Mouse (Mus musculus): ENCODE data around the gene Grcc10. TPM values are rescaled to one million over a fixed set of nuclear protein-coding genes. Genes with fewer than 3 reads are reported as not detected.
A peak's percentile ranks its signal among the peaks of the same experiment; 100 is the strongest.

The Grcc10 gene
- polyA plus RNA-seq, 1 experiment from 2014 or later: 623 TPM

- Histone ChIP-seq H3K9me3 (replicated peaks) (no peaks in the 10 kb centered on the region), H3K36me3 (no peaks in the 10 kb centered on the region), H3K27ac (replicated peaks) (no peak overlapping the region), H3K4me3 (replicated peaks) (no peak overlapping the region), H3K4me1 (peaks cover 13% of the 10 kb centered on the region), H3K27me3 (replicated peaks) (no peaks in the 10 kb centered on the region), H3K4me2 (no peak overlapping the region), H3K9ac (replicated peaks) (no peak overlapping the region)
- 93% methylated on average over 3 of the region's 3 CpGs for WGBS
- no peak for ATAC-seq (ENCODE audit: low FRiP score)
These were observed 50.7 kb downstream of the Grcc10 start for GRCm38 (mm10) chr6:124690517-124690916.

MicroRNA genes within 50 kb of the gene (microRNA counts, 519-probe panel; counts per million panel counts)
- microRNA mmu-miR-141: 2,238 counts per million, percentile 50 among the panel's probes with 10 or more counts
- 2,838 counts per million, percentile 67 among the panel's probes with 10 or more counts for microRNA mmu-miR-200c

Small RNAs within 50 kb of the gene (microRNA-seq; reads per million reads assigned to microRNA genes)
- 3.6 reads per million, percentile 14 among the genes with 10 or more reads in this experiment for gene Mir141
- gene Mir200c: 35.1 reads per million, percentile 39 among the genes with 10 or more reads in this experiment

Other genes starting within 250 kb of the Grcc10 start
- gene C1rl, start 248.3 kb downstream of the Grcc10 start, polyA plus RNA-seq (2015; fragmentation: Nextera tagmentation; extraction: Ambion mirVana): 0.40 and 0.69 TPM in 2 replicates
- 0.31 and 1.4 TPM in 2 replicates for gene C1ra, start 229.0 kb downstream of the Grcc10 start, polyA plus RNA-seq (2015; fragmentation: Nextera tagmentation; extraction: Ambion mirVana)
- gene C1s1, start 199.0 kb downstream of the Grcc10 start, polyA plus RNA-seq (2015; fragmentation: Nextera tagmentation; extraction: Ambion mirVana): 1.1 and 2.8 TPM in 2 replicates
- gene C1rb, start 171.1 kb downstream of the Grcc10 start, polyA plus RNA-seq (2015; fragmentation: Nextera tagmentation; extraction: Ambion mirVana): not detected in 2 replicates
- gene C1s2, start 105.3 kb downstream of the Grcc10 start, polyA plus RNA-seq (2015; fragmentation: Nextera tagmentation; extraction: Ambion mirVana): 0.20 TPM in 1 of 2 replicates, not detected in the other
- 47.2 and 56.6 TPM in 2 replicates for gene Lpcat3, start 78.3 kb downstream of the Grcc10 start, polyA plus RNA-seq (2015; fragmentation: Nextera tagmentation; extraction: Ambion mirVana)
- gene Emg1, start 29.2 kb downstream of the Grcc10 start, polyA plus RNA-seq (2015; fragmentation: Nextera tagmentation; extraction: Ambion mirVana): 99.9 and 132 TPM in 2 replicates
- gene Phb2, start 29.0 kb downstream of the Grcc10 start, polyA plus RNA-seq (2015; fragmentation: Nextera tagmentation; extraction: Ambion mirVana): 267 and 291 TPM in 2 replicates
- 4.8 and 24.7 TPM in 2 replicates for gene Ptpn6, start 2.7 kb downstream of the Grcc10 start, polyA plus RNA-seq (2015; fragmentation: Nextera tagmentation; extraction: Ambion mirVana)
- 0.17 TPM in 1 of 2 replicates, not detected in the other for gene Gm45234, start 14.6 kb upstream of the Grcc10 start, polyA plus RNA-seq (2015; fragmentation: Nextera tagmentation; extraction: Ambion mirVana)
- gene Atn1, start 15.2 kb upstream of the Grcc10 start, polyA plus RNA-seq (2015; fragmentation: Nextera tagmentation; extraction: Ambion mirVana): 23.1 and 24.0 TPM in 2 replicates
- gene Eno2, start 28.3 kb upstream of the Grcc10 start, polyA plus RNA-seq (2015; fragmentation: Nextera tagmentation; extraction: Ambion mirVana): 197 and 226 TPM in 2 replicates
- 1.5 and 1.7 TPM in 2 replicates for gene Lrrc23, start 38.4 kb upstream of the Grcc10 start, polyA plus RNA-seq (2015; fragmentation: Nextera tagmentation; extraction: Ambion mirVana)
- gene Spsb2, start 67.3 kb upstream of the Grcc10 start, polyA plus RNA-seq (2015; fragmentation: Nextera tagmentation; extraction: Ambion mirVana): 7.9 and 9.2 TPM in 2 replicates
- gene Tpi1, start 72.9 kb upstream of the Grcc10 start, polyA plus RNA-seq (2015; fragmentation: Nextera tagmentation; extraction: Ambion mirVana): 481 and 545 TPM in 2 replicates
- 190 and 199 TPM in 2 replicates for gene Usp5, start 88.1 kb upstream of the Grcc10 start, polyA plus RNA-seq (2015; fragmentation: Nextera tagmentation; extraction: Ambion mirVana)
- gene Cdca3, start 88.2 kb upstream of the Grcc10 start, polyA plus RNA-seq (2015; fragmentation: Nextera tagmentation; extraction: Ambion mirVana): 23.7 and 52.8 TPM in 2 replicates
- gene Gnb3, start 98.9 kb upstream of the Grcc10 start, polyA plus RNA-seq (2015; fragmentation: Nextera tagmentation; extraction: Ambion mirVana): 0.69 and 0.70 TPM in 2 replicates
- 22.2 and 24.0 TPM in 2 replicates for gene P3h3, start 116.4 kb upstream of the Grcc10 start, polyA plus RNA-seq (2015; fragmentation: Nextera tagmentation; extraction: Ambion mirVana)
- gene Gpr162, start 122.6 kb upstream of the Grcc10 start, polyA plus RNA-seq (2015; fragmentation: Nextera tagmentation; extraction: Ambion mirVana): 28.9 and 33.8 TPM in 2 replicates
- 0.17 and 0.61 TPM in 2 replicates for gene Cd4, start 146.8 kb upstream of the Grcc10 start, polyA plus RNA-seq (2015; fragmentation: Nextera tagmentation; extraction: Ambion mirVana)
- gene Lag3, start 170.3 kb upstream of the Grcc10 start, polyA plus RNA-seq (2015; fragmentation: Nextera tagmentation; extraction: Ambion mirVana): 3.2 and 3.5 TPM in 2 replicates
- gene Ptms, start 178.7 kb upstream of the Grcc10 start, polyA plus RNA-seq (2015; fragmentation: Nextera tagmentation; extraction: Ambion mirVana): 637 and 745 TPM in 2 replicates
- 543 and 603 TPM in 2 replicates for gene Mlf2, start 190.0 kb upstream of the Grcc10 start, polyA plus RNA-seq (2015; fragmentation: Nextera tagmentation; extraction: Ambion mirVana)
- 95.4 and 112 TPM in 2 replicates for gene Cops7a, start 224.2 kb upstream of the Grcc10 start, polyA plus RNA-seq (2015; fragmentation: Nextera tagmentation; extraction: Ambion mirVana)

Data from neural tube, embryonic 15.5 days (tissue).